Mouse (Mus musculus): Measurements from ENCODE around the gene Insl5. TPM values are rescaled to one million over a fixed set of nuclear protein-coding genes. Genes with fewer than 3 reads are reported as not detected.

The Insl5 gene
- not detected in 2 replicates for total RNA-seq (2017)

DNA sequence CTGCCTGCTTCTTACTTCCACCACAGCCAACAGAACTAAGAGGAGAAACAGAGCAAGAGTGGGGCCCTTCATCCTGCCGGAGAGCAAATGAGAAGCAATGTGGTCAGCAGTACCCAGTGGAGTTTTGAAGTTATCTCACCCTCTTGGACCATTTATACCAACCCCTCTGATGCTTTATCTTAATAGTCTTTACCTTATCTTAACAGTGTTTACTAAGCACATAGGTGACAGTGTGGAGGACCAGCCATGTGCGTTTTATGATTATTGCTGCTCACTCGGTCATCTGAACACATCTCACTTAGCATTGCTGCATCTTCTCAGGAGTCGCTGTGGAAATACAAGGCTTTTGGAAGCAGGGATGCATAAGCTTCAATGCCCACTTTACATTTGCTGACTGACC is at the start of gene Insl5:
TSS of gene Insl5 (minus strand) at position 222 of the 400 bp plus-strand sequence.
- no peak for ATAC-seq (ENCODE audit: extremely low read depth, insufficient number of reproducible peaks, low FRiP score, poor library complexity, severe bottlenecking)

DNA sequence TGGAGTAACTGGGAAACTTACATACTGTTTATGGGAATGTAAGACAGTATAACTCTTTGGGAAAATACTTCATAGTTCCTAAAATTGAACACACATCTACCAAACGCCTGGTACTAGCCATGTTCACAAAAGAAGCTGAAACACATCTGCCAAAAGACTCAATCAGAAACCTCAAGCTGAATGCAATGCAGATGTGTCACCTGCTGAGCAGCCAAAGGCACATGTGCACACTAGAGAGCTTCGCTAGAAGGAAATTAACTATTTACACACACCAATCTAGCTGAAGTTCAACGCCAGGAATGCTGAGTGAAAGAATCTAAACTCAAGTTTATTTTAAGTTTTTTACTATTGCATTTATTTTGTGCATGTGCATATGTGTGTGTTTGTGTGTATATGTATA is 44.0 kb upstream of the Insl5 start:
- ATAC-seq (ENCODE audit: extremely low read depth, insufficient number of reproducible peaks, low FRiP score, poor library complexity, severe bottlenecking) = no peak

DNA sequence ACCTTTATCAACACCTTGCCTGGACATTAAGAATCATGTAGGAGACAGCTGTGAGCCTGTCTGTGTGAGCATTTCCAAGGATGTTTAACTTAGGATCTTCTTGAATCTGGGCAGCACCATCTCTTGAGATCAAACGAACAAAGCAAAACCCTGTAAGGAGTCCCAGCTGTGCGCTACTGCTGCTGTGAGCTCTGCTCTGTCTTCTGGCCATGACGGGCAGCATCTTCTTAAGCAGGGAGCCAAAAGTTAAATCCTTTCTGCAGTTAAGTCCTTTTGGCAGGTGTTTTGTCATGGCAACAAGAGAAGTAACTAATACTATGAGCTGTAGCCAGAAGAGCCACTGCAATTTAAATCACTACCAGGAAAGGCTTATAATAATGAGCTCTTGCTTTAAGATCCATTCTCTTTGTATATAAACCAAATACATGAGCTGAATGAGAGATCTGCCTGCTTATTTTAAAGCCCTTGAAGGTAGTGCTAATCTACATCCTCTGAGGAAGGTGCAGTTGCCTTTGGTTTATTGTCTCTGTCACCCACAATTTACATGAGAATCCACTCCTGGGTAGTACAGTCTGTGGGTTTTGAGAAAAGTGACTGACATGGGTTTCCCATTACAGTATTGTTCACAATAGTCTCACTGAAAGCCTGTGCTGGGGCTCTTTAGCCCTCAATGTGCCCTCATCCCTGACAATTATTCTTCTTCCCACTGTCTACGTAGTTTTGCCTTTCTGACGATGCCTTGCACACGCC is 41.4 kb upstream of the Insl5 start:
- no peak for ATAC-seq (ENCODE audit: extremely low read depth, insufficient number of reproducible peaks, low FRiP score, poor library complexity, severe bottlenecking)

- no peak for ATAC-seq (ENCODE audit: extremely low read depth, insufficient number of reproducible peaks, low FRiP score, poor library complexity, severe bottlenecking)
Observed at GRCm38 (mm10) chr4:103064976-103065375, 38.3 kb upstream of the Insl5 start.

DNA sequence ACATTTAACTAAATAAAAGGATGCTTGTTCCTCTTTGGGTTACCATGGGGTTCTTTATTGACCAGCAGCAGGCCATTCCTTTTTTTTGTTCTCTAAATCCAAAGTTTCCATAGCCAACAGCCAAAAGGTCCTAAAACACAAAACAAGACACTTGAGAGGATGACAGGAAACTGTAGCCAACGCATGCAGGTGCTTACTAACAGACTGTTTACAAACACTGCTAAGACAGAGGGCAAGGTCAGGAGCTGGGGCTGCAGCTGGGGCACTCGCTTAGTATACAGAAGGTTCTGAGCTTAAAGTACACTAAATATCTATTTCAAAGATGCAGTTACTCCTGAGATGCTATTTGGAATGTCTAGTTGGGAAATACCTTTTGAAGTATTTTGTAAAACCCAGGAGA is 37.8 kb upstream of the Insl5 start:
- no peak for ATAC-seq (ENCODE audit: extremely low read depth, insufficient number of reproducible peaks, low FRiP score, poor library complexity, severe bottlenecking)

- ATAC-seq (ENCODE audit: extremely low read depth, insufficient number of reproducible peaks, low FRiP score, poor library complexity, severe bottlenecking) = no peak
Observed at GRCm38 (mm10) chr4:103056909-103057308, 30.3 kb upstream of the Insl5 start.

GRCm38 (mm10) chr4:103048046-103048445 is 21.4 kb upstream of the Insl5 start:
- ATAC-seq (ENCODE audit: extremely low read depth, insufficient number of reproducible peaks, low FRiP score, poor library complexity, severe bottlenecking) = no peak

DNA sequence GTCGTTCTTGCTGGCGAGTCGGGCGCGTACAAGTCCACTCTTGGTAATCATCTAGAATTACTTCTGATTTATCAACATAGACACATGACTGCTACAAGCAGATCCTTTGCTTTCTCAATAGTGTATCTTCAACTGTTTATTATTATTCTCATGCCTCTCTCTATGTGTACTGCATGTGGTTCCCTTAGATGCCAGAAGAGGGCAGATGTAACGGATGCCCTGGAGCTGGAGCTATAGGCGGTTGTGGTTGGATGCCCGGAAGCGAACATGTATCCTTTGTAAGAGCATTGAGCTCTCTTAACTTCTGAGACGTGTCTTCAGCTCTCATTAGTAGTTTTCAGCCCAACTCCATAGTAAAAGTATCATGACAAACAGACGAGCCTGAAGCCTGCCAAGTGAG is 16.4 kb upstream of the Insl5 start:
- ATAC-seq (ENCODE audit: extremely low read depth, insufficient number of reproducible peaks, low FRiP score, poor library complexity, severe bottlenecking) = no peak

DNA sequence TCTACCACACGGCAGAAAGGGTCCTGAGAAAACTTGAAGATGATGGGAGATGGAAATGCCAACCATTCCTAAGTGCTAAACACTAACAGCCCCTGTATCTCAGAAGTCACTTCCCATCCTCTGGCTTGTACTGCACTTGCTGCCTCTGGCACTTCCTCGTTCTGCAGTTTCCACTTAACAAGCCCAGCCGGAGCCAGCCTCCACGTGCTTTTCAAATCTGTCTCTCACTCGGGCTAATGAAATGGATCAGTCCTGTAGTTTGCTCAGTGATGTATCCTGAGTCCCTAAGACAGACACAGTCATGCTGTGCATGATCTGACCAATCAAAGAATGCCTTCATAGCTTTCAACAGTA is 13.2 kb upstream of the Insl5 start:
- ATAC-seq (ENCODE audit: extremely low read depth, insufficient number of reproducible peaks, low FRiP score, poor library complexity, severe bottlenecking) = no peak

DNA sequence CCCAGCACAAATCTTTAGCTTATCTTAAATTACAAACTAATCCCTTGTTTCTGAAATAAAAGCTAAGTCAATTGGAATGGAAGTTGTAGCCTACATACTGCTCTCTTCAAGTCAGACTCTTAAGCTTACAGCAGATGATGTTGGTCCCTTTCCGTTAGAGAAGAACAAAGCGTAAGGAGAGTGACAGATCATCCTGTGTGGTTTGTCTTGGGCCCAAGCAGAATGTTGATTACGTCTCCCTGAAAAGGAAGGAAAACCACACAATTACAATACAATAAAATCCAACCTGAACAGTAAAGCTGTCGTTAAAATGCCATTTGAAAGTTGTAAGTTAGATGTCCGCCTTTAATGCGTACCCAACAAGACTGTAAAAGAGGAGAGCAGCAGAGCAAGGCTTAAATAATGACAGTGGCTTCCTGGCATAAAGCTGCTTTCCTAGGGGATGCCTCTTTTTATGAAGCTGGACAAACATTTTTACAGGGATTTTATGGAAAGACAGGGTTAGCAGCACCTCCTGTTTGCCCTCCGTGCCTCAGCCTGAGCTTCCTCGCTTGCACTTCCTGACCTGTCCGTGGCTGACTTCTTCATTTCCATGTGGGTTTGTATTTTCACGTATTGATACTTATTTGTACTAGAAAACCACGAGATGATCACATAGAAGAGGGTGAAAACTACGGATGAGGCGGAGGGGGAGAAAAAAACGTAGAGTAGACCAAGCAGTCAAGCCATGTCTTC is 12.6 kb upstream of the Insl5 start:
- no peak for ATAC-seq (ENCODE audit: extremely low read depth, insufficient number of reproducible peaks, low FRiP score, poor library complexity, severe bottlenecking)

- no peak for ATAC-seq (ENCODE audit: extremely low read depth, insufficient number of reproducible peaks, low FRiP score, poor library complexity, severe bottlenecking)
Observed at GRCm38 (mm10) chr4:103028177-103029088, 1.8 kb upstream of the Insl5 start.

DNA sequence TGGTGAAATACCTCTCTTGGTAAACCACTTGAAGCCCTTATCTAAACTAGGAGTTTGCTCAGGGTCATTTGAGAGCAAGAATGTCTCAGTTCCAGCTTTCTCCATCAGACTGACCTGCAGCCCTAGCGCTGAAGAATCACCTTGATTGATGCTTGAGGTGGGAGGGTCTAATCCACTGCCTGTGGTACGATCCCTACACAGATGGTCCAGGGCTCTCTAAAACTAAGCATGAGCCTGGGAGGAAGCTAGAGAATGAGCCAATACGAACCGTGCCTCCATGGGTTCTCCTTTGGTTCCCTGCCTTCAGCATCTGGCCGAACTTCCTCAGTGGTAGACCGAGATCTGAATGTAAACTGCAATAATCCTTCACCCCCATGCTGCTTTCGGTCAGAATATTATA is 1.1 kb upstream of the Insl5 start:
- ATAC-seq (ENCODE audit: extremely low read depth, insufficient number of reproducible peaks, low FRiP score, poor library complexity, severe bottlenecking) = no peak

DNA sequence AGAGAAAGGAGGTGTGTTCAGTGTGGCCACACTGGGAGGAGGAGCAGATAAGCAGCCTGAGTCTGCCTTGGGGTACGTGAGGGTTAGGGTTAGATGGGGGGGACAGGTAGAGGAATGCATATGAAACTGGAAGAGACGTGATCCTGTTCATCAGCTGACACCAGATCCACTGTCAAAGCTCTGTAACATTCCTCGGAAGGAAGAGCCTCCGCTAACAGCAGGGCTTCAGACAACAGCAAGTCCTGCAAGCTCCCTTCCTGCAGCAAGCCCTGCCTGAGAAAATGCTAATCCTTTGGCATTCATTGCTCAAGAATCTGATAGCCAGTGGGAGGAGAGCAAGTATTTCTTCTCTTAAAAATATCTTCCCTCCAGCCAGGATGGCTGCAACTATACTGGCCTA is 13.2 kb downstream of the Insl5 start:
- no peak for ATAC-seq (ENCODE audit: extremely low read depth, insufficient number of reproducible peaks, low FRiP score, poor library complexity, severe bottlenecking)

- no peak for ATAC-seq (ENCODE audit: extremely low read depth, insufficient number of reproducible peaks, low FRiP score, poor library complexity, severe bottlenecking)
Observed at GRCm38 (mm10) chr4:103011823-103012222, 14.8 kb downstream of the Insl5 start.

DNA sequence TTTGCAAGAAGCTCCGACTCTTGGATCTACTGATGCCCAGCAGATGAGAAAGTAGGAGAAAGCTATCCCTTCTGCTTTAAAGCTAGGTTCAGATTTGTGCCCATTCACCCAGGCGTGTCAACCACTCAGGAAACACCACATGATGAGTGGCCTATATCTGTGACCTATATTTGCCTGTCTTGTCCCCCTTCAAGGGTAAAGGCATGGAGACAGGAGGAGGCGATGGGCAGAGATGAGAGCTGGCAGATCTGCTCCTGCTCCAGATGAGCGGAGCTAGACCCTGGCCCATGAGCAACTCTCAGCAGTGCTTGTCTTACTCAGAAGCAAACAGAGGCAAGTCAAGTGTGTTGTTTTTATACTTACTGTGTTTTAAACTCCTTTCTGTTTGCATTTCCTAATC is 15.9 kb downstream of the Insl5 start:
- ATAC-seq (ENCODE audit: extremely low read depth, insufficient number of reproducible peaks, low FRiP score, poor library complexity, severe bottlenecking) = no peak

- ATAC-seq (ENCODE audit: extremely low read depth, insufficient number of reproducible peaks, low FRiP score, poor library complexity, severe bottlenecking) = no peak
Observed at GRCm38 (mm10) chr4:103006943-103007418, 19.7 kb downstream of the Insl5 start.

GRCm38 (mm10) chr4:103006266-103006665 is 20.4 kb downstream of the Insl5 start:
- ATAC-seq (ENCODE audit: extremely low read depth, insufficient number of reproducible peaks, low FRiP score, poor library complexity, severe bottlenecking) = no peak

DNA sequence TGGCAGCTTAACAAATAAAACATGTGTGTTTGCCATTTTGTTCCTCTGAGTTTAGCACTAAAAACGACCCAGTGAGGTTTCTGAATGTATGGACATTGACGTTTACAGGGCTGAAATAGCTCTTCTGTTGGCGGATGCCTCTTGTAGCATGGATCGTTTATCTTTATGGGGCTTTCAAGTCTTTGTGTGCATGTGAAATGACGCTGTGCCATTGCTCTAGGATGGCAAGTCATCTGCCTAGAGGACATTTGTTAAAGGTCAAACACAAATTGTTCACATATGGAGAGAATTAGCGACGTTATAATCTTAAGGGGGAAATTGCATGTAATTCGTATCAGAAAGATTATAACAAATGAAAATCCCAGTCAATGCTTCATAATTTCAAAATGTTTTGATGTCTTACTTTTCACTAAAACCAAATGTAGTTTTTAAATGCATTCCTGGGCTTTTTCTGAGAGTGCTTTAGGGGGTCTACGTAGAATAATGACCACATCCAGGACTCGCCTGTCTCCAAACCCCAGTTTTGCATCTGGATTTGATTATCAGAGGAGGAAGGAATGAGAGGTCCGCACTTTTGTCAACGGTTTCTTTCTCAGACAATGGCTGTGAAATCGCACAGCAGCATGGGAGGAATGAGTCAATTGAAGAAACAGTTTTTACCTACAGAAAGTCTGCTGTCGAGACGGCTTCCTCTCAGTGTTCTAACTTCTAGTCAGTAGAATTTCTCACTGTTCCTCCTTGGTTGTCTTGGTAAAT is 21.3 kb downstream of the Insl5 start:
- ATAC-seq (ENCODE audit: extremely low read depth, insufficient number of reproducible peaks, low FRiP score, poor library complexity, severe bottlenecking) = no peak

- ATAC-seq (ENCODE audit: extremely low read depth, insufficient number of reproducible peaks, low FRiP score, poor library complexity, severe bottlenecking) = no peak
Observed at GRCm38 (mm10) chr4:103004681-103005080, 22.0 kb downstream of the Insl5 start.
